Mouse (Mus musculus) heart, embryonic 13.5 days (tissue): ENCODE results near the gene Kcna3. TPM values are rescaled to one million over a fixed set of nuclear protein-coding genes. Genes with fewer than 3 reads are reported as not detected.

Experiments used
- ATAC-seq: fragments of 200-750 bp; cut with Nextera tagmentation; 2 replicates; pipeline ENCODE4 v1.8.0; 2017; ENCODE audit warnings: moderate TSS enrichment; ENCODE audit not compliant: insufficient number of reproducible peaks, low FRiP score, low TSS enrichment; ENCODE audit errors: extremely low read depth
- H3K27ac ChIP-seq: fragments of 300-500 bp; sonication (generic); replicated peaks from 2 replicates; pipeline ENCODE4 v1.5.1; 2015; ENCODE audit warnings: moderate library complexity, mild to moderate bottlenecking, inconsistent platforms
- H3K27me3 ChIP-seq: fragments of 300-500 bp; sonication (generic); replicated peaks from 2 replicates; pipeline ENCODE4 v1.6.1; 2015; ENCODE audit warnings: mild to moderate bottlenecking, inconsistent platforms
- H3K36me3 ChIP-seq: fragments of 300-500 bp; sonication (generic); 2 replicates; pipeline ENCODE4 v1.6.1; 2015; ENCODE audit warnings: mild to moderate bottlenecking, inconsistent platforms
- H3K4me1 ChIP-seq: fragments of 300-500 bp; sonication (generic); 2 replicates; pipeline ENCODE4 v1.6.1; 2015; ENCODE audit warnings: inconsistent platforms
- H3K4me2 ChIP-seq: fragments of 300-500 bp; sonication (generic); 2 replicates; pipeline ENCODE4 v1.6.1; 2015; ENCODE audit warnings: inconsistent platforms, mild to moderate bottlenecking, moderate library complexity
- H3K4me3 ChIP-seq: fragments of 300-500 bp; sonication (generic); 2 replicates; pipeline ENCODE4 v1.5.1; 2015; ENCODE audit warnings: moderate library complexity, mild to moderate bottlenecking, inconsistent platforms
- H3K9ac ChIP-seq: fragments of 300-500 bp; sonication (generic); 2 replicates; pipeline ENCODE4 v1.6.1; 2015; ENCODE audit warnings: inconsistent platforms, mild to moderate bottlenecking, moderate library complexity
- H3K9me3 ChIP-seq: fragments of 300-500 bp; sonication (generic); 2 replicates; pipeline ENCODE4 v1.6.1; 2016; ENCODE audit warnings: inconsistent platforms
- WGBS: fragments of 180-500 bp; shearing (Covaris S2); methylation state at CpG from one replicate; pipeline ENCODE4 v1.1.7; 2015; ENCODE audit warnings: mixed read lengths; 5-methylcytosine and 5-hydroxymethylcytosine counted together
- polyA plus RNA-seq: library from polyadenylated mRNA; unstranded; fragments of >200 nt; fragmentation: Nextera tagmentation; extraction: Ambion mirVana; gene quantifications from 2 replicates; pipeline ENCODE4 v1.2.1, GENCODE M21; 2015

The Kcna3 gene
- polyA plus RNA-seq, 1 experiment from 2014 or later: 0.90 TPM

- no peak overlapping the region for H3K4me2 ChIP-seq
- H3K36me3 ChIP-seq: no peaks in the 10 kb centered on the region
- H3K9ac ChIP-seq: no peak overlapping the region
- no peak overlapping the region for H3K27ac ChIP-seq
- ATAC-seq: no peak
- H3K9me3 ChIP-seq: no peaks in the 10 kb centered on the region
- 70% methylated on average over 7 of the region's 7 CpGs for WGBS
- no peak overlapping the region for H3K4me3 ChIP-seq
- no peaks in the 10 kb centered on the region for H3K4me1 ChIP-seq
- H3K27me3 ChIP-seq: no peaks in the 10 kb centered on the region
Measured at GRCm38 (mm10) chr3:107066165-107066850, 30.3 kb downstream of the Kcna3 start.

DNA sequence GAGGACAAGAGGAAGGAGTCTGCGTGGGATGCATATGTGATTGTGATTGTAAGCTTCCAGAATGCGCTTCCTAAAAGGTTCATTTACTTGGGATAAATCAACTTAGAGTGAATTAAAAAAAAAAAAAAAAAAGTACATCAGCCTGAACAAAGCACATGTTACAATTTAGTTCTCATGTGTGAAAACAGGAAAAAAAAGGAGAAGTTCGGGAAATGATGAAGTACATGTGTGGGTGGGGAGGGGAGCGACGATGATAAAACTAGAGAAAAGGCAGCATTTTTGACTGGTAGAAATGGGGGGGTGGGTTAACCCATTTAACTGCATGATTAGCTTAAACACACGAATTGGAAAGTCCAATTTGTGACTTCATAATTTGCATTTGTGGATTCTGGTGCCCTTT lies 31.3 kb downstream of the Kcna3 start:
- no peak for ATAC-seq
- H3K36me3 ChIP-seq: no peaks in the 10 kb centered on the region
- H3K4me2 ChIP-seq: no peak overlapping the region
- no peak overlapping the region for H3K4me3 ChIP-seq
- 61% methylated on average over 6 of the region's 6 CpGs for WGBS
- no peak overlapping the region for H3K27ac ChIP-seq
- H3K9me3 ChIP-seq: no peaks in the 10 kb centered on the region
- H3K9ac ChIP-seq: no peak overlapping the region
- H3K4me1 ChIP-seq: no peaks in the 10 kb centered on the region
- H3K27me3 ChIP-seq: no peaks in the 10 kb centered on the region

DNA sequence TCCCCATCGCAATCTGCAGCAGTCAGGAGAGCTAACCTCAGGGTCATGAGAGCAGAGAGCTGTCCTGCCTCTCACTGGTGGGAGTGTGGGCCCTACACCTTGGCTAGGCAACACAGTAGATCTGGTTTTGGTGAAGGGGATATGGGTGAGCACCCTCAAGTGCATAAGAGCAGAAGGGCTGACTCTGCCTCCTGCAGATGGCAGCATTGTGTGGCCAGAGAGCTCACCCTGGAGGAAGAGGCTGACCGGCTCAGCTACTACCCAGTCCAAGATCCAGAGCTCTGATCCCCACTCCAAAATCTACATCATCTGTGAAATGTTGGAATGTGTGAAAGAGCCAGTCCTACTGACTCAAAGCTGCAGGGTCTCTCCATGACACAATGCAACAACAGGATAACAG lies 37.9 kb downstream of the Kcna3 start:
- no peaks in the 10 kb centered on the region for H3K9me3 ChIP-seq
- 65% methylated on average over 2 of the region's 2 CpGs for WGBS
- H3K27me3 ChIP-seq: no peaks in the 10 kb centered on the region
- H3K4me1 ChIP-seq: 0 out of 2 replicates have a peak, but pooled peaks cover 4% of the 10 kb centered on the region
- H3K4me2 ChIP-seq: no peak overlapping the region
- H3K9ac ChIP-seq: no peak overlapping the region
- no peak overlapping the region for H3K27ac ChIP-seq
- ATAC-seq: no peak
- H3K4me3 ChIP-seq: no peak overlapping the region
- H3K36me3 ChIP-seq: no peaks in the 10 kb centered on the region

GRCm38 (mm10) chr3:107075705-107076104 lies 39.7 kb downstream of the Kcna3 start:
- Histone ChIP-seq H3K36me3 (no peaks in the 10 kb centered on the region), H3K4me2 (no peak overlapping the region), H3K27ac (no peak overlapping the region), H3K9ac (no peak overlapping the region), H3K9me3 (no peaks in the 10 kb centered on the region), H3K4me1 (0 out of 2 replicates have a peak, but pooled peaks cover 4% of the 10 kb centered on the region), H3K27me3 (no peaks in the 10 kb centered on the region), H3K4me3 (no peak overlapping the region)
- 71% methylated on average over 1 of the region's 1 CpGs for WGBS
- no peak for ATAC-seq

- H3K9me3 ChIP-seq: no peaks in the 10 kb centered on the region
- ATAC-seq: no peak
- H3K4me3 ChIP-seq: no peak overlapping the region
- H3K4me2 ChIP-seq: no peak overlapping the region
- WGBS: 57% methylated on average over 3 of the region's 3 CpGs
- H3K36me3 ChIP-seq: no peaks in the 10 kb centered on the region
- H3K27me3 ChIP-seq: no peaks in the 10 kb centered on the region
- no peak overlapping the region for H3K9ac ChIP-seq
- H3K27ac ChIP-seq: no peak overlapping the region
- 0 out of 2 replicates have a peak, but pooled peaks cover 4% of the 10 kb centered on the region for H3K4me1 ChIP-seq
Measured at GRCm38 (mm10) chr3:107076658-107077057, 40.7 kb downstream of the Kcna3 start.

GRCm38 (mm10) chr3:107077101-107077500 lies 41.1 kb downstream of the Kcna3 start:
- Histone ChIP-seq H3K27ac (no peak overlapping the region), H3K4me1 (0 out of 2 replicates have a peak, but pooled peaks cover 4% of the 10 kb centered on the region), H3K4me3 (no peak overlapping the region), H3K4me2 (no peak overlapping the region), H3K27me3 (no peaks in the 10 kb centered on the region), H3K9me3 (no peaks in the 10 kb centered on the region), H3K9ac (no peak overlapping the region), H3K36me3 (no peaks in the 10 kb centered on the region)
- 78% methylated on average over 2 of the region's 2 CpGs for WGBS
- no peak for ATAC-seq

GRCm38 (mm10) chr3:107080803-107081202 lies 44.8 kb downstream of the Kcna3 start:
- Histone ChIP-seq H3K4me1 (0 out of 2 replicates have a peak, but pooled peaks cover 4% of the 10 kb centered on the region), H3K4me2 (no peak overlapping the region), H3K27me3 (no peaks in the 10 kb centered on the region), H3K9me3 (no peaks in the 10 kb centered on the region), H3K4me3 (no peak overlapping the region), H3K27ac (no peak overlapping the region), H3K36me3 (no peaks in the 10 kb centered on the region), H3K9ac (no peak overlapping the region)
- WGBS: 73% methylated on average over 3 of the region's 3 CpGs
- ATAC-seq: no peak

GRCm38 (mm10) chr3:107081227-107081626 lies 45.3 kb downstream of the Kcna3 start:
- no peaks in the 10 kb centered on the region for H3K36me3 ChIP-seq
- no peak overlapping the region for H3K9ac ChIP-seq
- 0 out of 2 replicates have a peak, but pooled peaks cover 4% of the 10 kb centered on the region for H3K4me1 ChIP-seq
- H3K27ac ChIP-seq: no peak overlapping the region
- ATAC-seq: no peak
- 23% methylated on average over 3 of the region's 3 CpGs for WGBS
- no peak overlapping the region for H3K4me2 ChIP-seq
- no peaks in the 10 kb centered on the region for H3K27me3 ChIP-seq
- no peaks in the 10 kb centered on the region for H3K9me3 ChIP-seq
- no peak overlapping the region for H3K4me3 ChIP-seq

GRCm38 (mm10) chr3:107084586-107084985 lies 48.6 kb downstream of the Kcna3 start:
- ATAC-seq: no peak
- H3K27me3 ChIP-seq: no peaks in the 10 kb centered on the region
- H3K36me3 ChIP-seq: no peaks in the 10 kb centered on the region
- H3K4me3 ChIP-seq: no peak overlapping the region
- no peaks in the 10 kb centered on the region for H3K9me3 ChIP-seq
- 79% methylated on average over 3 of the region's 3 CpGs for WGBS
- H3K9ac ChIP-seq: no peak overlapping the region
- H3K4me1 ChIP-seq: no peaks in the 10 kb centered on the region
- no peak overlapping the region for H3K27ac ChIP-seq
- H3K4me2 ChIP-seq: no peak overlapping the region

GRCm38 (mm10) chr3:107087410-107087809 lies 51.4 kb downstream of the Kcna3 start:
- H3K9ac ChIP-seq: no peak overlapping the region
- no peaks in the 10 kb centered on the region for H3K4me1 ChIP-seq
- H3K27me3 ChIP-seq: peaks cover 13% of the 10 kb centered on the region; the same call in 1 of the 2 replicates
- no peak overlapping the region for H3K4me3 ChIP-seq
- ATAC-seq: no peak
- H3K27ac ChIP-seq: no peak overlapping the region
- no peaks in the 10 kb centered on the region for H3K9me3 ChIP-seq
- 72% methylated on average over 4 of the region's 4 CpGs for WGBS
- H3K4me2 ChIP-seq: no peak overlapping the region
- H3K36me3 ChIP-seq: no peaks in the 10 kb centered on the region
